Mouse (Mus musculus) C2C12 (cell line): ENCODE results near the gene Ppm1e. TPM values are rescaled to one million over a fixed set of nuclear protein-coding genes. Genes with fewer than 3 reads are reported as not detected.

ENCODE experiments used
- H3K27me3 ChIP-seq: one replicate; pipeline ENCODE4 v1.6.1; 2011; ENCODE audit not compliant: control insufficient read depth, insufficient read depth, insufficient read length
- H3K36me3 ChIP-seq: one replicate; pipeline ENCODE4 v1.6.1; 2011; ENCODE audit not compliant: control insufficient read depth, insufficient read depth
- H3K4me3 ChIP-seq: one replicate; pipeline ENCODE4 v1.5.1; 2011; ENCODE audit warnings: mild to moderate bottlenecking, control low read depth; ENCODE audit not compliant: poor library complexity, insufficient read depth, severe bottlenecking
- H3K79me2 ChIP-seq: one replicate; pipeline ENCODE4 v1.6.1; 2011; ENCODE audit not compliant: control insufficient read depth, insufficient read depth
- H3K79me3 ChIP-seq: one replicate; pipeline ENCODE4 v1.6.1; 2011; ENCODE audit warnings: low read depth, control low read depth
- H3ac ChIP-seq: one replicate; pipeline ENCODE3; 2011; ENCODE audit warnings: low read depth; ENCODE audit not compliant: control insufficient read depth, insufficient read length
- CEBPB ChIP-seq: IDR thresholded peaks from one replicate; pipeline ENCODE4 v1.6.1; 2011; ENCODE audit warnings: low read depth, mild to moderate bottlenecking, control low read depth, moderate library complexity
- CTCF ChIP-seq: IDR thresholded peaks from one replicate; pipeline ENCODE4 v1.5.1; 2011; ENCODE audit not compliant: control insufficient read depth, insufficient read depth, insufficient read length
- FOSL1 ChIP-seq: IDR thresholded peaks from one replicate; pipeline ENCODE4 v1.8.0; 2011; ENCODE audit warnings: mild to moderate bottlenecking, low read length; ENCODE audit not compliant: poor library complexity, insufficient read depth, severe bottlenecking
- MAX ChIP-seq: IDR thresholded peaks from one replicate; pipeline ENCODE4 v1.6.1; 2011; ENCODE audit warnings: mild to moderate bottlenecking, control low read depth
- MYOD1 ChIP-seq: IDR thresholded peaks from one replicate; pipeline ENCODE4 v1.6.1; 2011; ENCODE audit warnings: low read depth; ENCODE audit not compliant: control insufficient read depth, insufficient read length
- MYOG ChIP-seq: IDR thresholded peaks from one replicate; pipeline ENCODE4 v1.6.1; 2011; ENCODE audit not compliant: control insufficient read depth, insufficient read length; ENCODE audit errors: extremely low read depth
- USF1 ChIP-seq: IDR thresholded peaks from one replicate; pipeline ENCODE4 v1.6.1; 2011; ENCODE audit warnings: low read depth, mild to moderate bottlenecking, control low read depth, moderate library complexity
- long read RNA-seq, 2 experiments: library from polyadenylated mRNA; unstranded; transcript quantifications; one replicate each; pipeline ENCODE4 v2.0.0; 2019 to 2020
- polyA plus RNA-seq: library from polyadenylated mRNA; unstranded; fragments of >200 nt; fragmentation: generic; extraction: Trizol; gene quantifications from one replicate; pipeline ENCODE4 v1.2.1, GENCODE M21; 2012; ENCODE audit warnings: missing spikeins

Gene Ppm1e
- polyA plus RNA-seq: 0.59 TPM
- long read RNA-seq, experiment 1, partial matches to known transcripts: 0 of 2 reads
- long read RNA-seq, experiment 1, other reads (novel, unspliced or antisense): 2 of 2 reads
- long read RNA-seq, experiment 2: 0 reads

DNA sequence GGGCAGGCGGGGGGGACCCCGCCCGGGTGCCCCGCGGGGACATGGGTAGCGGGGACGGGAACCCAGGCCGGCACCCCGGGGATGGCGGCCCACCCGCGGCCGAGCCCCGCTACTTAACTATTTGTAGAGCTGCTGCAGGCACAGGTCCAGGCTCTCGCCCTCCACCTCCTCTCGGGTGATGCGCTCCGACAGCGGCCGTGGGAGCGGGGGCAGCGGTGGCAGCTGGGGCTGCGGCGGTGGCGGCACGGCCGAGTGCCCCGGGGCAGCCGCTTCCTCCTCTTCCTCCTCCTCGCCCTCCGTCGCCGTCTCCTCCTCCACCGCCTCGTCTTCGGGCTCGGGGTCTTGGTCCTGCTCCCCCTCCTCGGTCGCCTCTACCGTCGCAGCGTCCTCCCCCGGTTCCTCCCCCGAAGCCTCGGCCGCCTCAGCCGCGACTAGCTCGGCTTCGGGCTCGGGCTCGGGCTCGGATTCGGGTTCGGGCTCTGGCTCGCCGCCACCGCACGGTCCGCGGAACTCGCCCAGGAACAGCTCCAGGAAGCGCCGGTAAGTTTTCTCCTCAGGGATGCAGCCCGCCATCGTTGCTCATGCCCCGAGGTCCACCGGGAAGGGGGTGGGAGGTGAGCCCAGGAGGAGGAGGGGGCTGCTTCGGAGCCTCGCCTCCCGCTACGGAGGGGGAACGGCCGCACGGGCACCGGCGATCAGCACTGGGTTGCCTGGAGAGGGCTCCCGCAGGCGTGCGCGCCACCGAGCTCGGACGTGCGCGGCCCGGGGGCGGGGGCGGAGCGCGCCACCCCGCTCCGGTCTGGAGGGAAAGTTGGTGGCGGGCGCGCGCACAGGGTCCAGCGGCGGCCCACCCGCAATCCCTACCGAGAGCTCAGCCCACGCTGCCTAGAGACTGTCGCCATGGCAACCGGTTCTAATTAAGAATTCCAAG, at the start of gene Ppm1e:
TSS of gene Ppm1e (minus strand) at position 693 of the 931 bp plus-strand sequence.
- Histone ChIP-seq H3K79me2 (no peaks in the 10 kb centered on the region), H3K79me3 (no peaks in the 10 kb centered on the region), H3K36me3 (no peaks in the 10 kb centered on the region), H3ac (peak within 1 kb of the TSS; percentile 94), H3K27me3 (peaks cover 7% of the 10 kb centered on the region), H3K4me3 (peak within 1 kb of the TSS; percentile 52)
- no peak for TF ChIP-seq MYOG
- TF ChIP-seq USF1: no peak
- TF ChIP-seq MYOD1: no peak
- no peak for TF ChIP-seq CEBPB
- TF ChIP-seq CTCF: no peak
- TF ChIP-seq MAX: no peak
- no peak for TF ChIP-seq FOSL1

DNA sequence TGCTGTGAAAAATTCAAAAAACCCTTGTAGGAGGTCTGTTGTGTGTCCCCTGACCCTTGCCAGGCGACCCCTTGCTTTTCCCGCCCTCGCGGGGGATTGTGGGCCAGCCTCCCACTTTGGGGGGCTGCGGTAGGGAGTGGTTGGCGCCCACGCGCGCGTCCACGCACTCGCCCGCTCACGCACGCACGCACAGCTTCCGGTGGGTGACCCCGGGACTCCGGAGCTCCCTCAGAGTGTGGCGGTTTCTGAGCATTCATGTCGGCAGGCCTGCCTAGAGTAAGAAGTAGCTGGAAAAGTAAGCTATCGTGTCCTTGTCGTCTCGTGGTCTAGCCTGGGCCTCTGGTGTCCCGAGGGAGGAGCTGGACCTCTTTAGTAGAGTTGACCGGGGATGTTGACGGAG, 46.1 kb upstream of the Ppm1e start, which contains the start of the genes Rad51c and Tex14:
TSS of gene Rad51c (minus strand) at position 79 of the 400 bp plus-strand sequence.
TSS of gene Tex14 (plus strand) at position 190 of the 400 bp plus-strand sequence.
- H3K79me2 ChIP-seq: no peaks in the 10 kb centered on the region
- peak within 1 kb of the TSS; percentile 95 for H3ac ChIP-seq
- no peaks in the 10 kb centered on the region for H3K27me3 ChIP-seq
- H3K36me3 ChIP-seq: no peaks in the 10 kb centered on the region
- no peaks in the 10 kb centered on the region for H3K79me3 ChIP-seq
- TF ChIP-seq USF1: no peak
- peak; percentile 1 for TF ChIP-seq MAX
- peak within 1 kb of the TSS; percentile 52 for H3K4me3 ChIP-seq

- H3K27me3 ChIP-seq: no peaks in the 10 kb centered on the region
- H3K79me2 ChIP-seq: no peaks in the 10 kb centered on the region
- H3K36me3 ChIP-seq: no peaks in the 10 kb centered on the region
- H3K4me3 ChIP-seq: peak overlapping the region; percentile 52
- peak; percentile 89 for TF ChIP-seq MAX
- no peak for TF ChIP-seq CEBPB
- H3ac ChIP-seq: peak overlapping the region; percentile 95
- no peaks in the 10 kb centered on the region for H3K79me3 ChIP-seq
These were observed 45.5 kb upstream of the Ppm1e start for GRCm38 (mm10) chr11:87404111-87404853.

GRCm38 (mm10) chr11:87398402-87398801, 39.6 kb upstream of the Ppm1e start:
- no peaks in the 10 kb centered on the region for H3K79me2 ChIP-seq
- TF ChIP-seq MYOG: no peak
- no peak for TF ChIP-seq CEBPB
- no peak for TF ChIP-seq MAX
- no peak for TF ChIP-seq MYOD1
- TF ChIP-seq FOSL1: no peak
- no peak for TF ChIP-seq USF1
- TF ChIP-seq CTCF: no peak

GRCm38 (mm10) chr11:87393855-87394254, 35.0 kb upstream of the Ppm1e start:
- Histone ChIP-seq H3K4me3 (no peak overlapping the region), H3K27me3 (no peaks in the 10 kb centered on the region), H3K79me2 (no peaks in the 10 kb centered on the region), H3K79me3 (no peaks in the 10 kb centered on the region), H3K36me3 (peaks cover 11% of the 10 kb centered on the region), H3ac (no peak overlapping the region)
- TF ChIP-seq MYOG (no peak), MAX (peak; percentile 6), CEBPB (no peak), CTCF (peak; percentile 27), MYOD1 (no peak), FOSL1 (no peak), USF1 (no peak)

More at GRCm38 (mm10) chr11:87398402-87398801, 39.6 kb upstream of the Ppm1e start:
- Histone ChIP-seq H3K36me3 (peaks cover under 1% of the 10 kb centered on the region), H3ac (no peak overlapping the region), H3K4me3 (no peak overlapping the region), H3K27me3 (no peaks in the 10 kb centered on the region), H3K79me3 (no peaks in the 10 kb centered on the region)
